Mouse (Mus musculus) right cerebral cortex, adult 2 months (tissue): ENCODE data around the gene Sphkap.
A peak's percentile ranks its signal among the peaks of the same experiment; 100 is the strongest.

Experiments
- DNase-seq, 2 experiments: peaks; one replicate each; pipeline ENCODE4 v3.0.0; 2021 to 2022; ENCODE audit warnings: low spot score in 2 of 2

Sphkap gene

DNA sequence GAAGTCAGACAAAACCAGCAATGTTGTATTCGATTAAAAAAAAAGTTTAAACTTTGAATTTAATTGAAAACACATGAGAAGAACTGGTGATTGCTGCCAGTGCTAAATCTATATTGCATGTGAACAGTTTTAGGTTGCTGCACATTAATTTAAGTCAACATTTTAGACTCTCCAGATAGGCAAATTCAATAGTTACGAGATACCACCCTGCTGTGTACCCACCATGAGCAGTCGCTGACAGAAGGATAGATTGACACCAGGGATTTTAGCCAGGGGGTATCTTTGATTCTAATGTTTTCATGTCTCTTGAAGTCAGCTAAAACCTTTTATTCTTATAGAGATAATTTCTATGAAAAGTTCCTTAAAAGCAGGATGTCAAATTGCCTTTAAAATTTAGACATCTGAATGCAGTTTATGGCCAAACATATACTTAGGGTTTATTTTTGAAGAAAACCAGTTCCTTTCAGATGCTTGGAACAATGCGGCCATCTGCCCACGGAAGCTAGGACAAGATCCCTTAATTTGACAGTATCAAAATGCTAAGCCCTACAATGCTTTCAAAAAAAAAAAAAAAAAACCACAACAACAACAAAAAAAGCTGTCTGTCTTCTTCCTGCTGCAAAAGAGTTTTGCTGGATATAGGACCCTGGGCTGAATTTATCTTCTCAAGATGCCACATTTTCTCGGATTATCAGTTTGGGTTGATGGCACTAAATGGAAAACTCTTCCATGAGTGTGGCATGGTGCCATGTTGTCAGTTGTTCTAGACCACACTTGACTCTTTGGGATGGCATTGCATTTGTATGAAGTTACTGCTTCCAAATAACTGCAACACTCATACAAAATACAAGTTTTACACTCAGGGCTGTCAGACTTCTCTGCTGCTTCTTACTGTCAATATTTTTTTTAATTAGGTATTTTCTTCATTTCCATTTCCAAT is 110.6 kb downstream of the Sphkap start:
- no peak for DNase-seq

DNA sequence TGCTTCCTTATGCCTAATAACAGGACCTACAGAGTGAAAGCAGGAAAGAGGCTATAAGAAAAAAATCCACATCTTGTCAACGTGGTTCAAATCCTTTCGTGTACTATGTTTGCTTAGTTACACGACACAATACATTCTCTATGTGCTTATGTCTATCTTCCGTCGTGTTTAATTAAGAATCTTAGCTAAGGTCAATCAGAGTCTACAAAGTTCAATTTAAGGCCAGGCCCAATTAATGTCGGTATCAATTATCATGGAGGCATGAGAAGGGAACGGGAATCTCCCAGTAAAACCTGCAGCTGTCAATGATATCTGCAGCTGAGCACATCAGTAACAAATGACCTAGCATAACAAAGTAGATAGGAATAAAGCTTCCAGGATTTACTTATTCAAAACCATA is 122.1 kb downstream of the Sphkap start:
- no peak for DNase-seq

DNA sequence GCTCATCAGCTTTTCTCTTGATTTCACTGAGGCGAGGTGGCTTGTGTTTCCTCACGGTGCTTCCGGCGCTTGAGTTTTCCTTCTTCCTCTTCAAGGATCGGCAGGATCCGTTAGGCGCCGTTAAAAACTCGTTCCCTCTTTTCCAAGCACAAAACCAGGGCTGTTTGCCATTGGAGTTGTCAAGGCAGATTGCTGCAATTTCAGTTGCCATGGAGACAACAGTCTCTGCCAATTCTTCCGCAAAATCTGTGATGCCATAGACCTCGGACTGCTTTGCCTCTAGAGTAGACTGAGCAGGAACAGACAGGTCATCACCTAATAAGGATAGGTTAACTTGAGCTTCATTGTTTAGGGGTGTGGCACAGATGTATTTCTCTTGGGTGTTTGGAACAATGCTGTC is 131.0 kb downstream of the Sphkap start:
- peak; percentile 77 to 79 for DNase-seq

DNA sequence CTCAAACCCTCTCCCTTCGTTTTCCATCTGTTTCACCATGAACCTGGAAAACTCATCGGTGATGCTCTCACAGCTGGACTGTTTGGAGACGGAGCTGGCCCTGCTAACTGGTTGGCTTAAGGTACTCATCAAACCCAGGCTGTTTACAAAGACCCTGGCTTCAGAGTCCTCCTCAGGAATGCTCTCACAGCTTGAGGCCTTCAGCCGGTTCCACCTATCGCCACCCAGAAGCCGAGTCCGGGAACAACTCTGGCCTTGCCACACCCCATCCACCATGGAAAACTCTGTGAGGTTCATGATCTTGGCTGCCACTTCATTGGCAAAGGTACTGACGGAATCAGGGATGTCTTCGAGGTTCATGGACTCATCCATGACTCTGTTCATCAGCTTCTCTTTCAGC is 131.4 kb downstream of the Sphkap start:
- no peak for DNase-seq

DNA sequence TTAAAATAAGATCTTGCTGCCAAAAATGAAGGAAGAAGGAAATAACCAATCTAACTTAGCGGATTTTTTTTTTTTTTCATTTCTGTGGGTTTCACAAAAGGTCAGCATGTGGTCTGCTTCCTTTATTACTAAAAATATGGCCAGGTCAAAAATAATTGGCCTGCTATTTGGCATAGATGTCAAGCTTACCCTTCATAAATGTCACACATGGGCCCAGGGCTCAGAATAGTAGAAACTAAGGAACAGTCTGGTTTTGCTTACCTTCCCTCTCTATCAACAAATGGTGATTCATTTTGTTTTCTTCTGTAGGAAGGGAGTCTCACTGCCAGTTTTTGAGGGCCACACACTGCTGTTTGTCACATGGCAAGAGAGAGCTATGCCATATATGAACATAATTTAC is 156.3 kb downstream of the Sphkap start:
- DNase-seq = no peak

DNA sequence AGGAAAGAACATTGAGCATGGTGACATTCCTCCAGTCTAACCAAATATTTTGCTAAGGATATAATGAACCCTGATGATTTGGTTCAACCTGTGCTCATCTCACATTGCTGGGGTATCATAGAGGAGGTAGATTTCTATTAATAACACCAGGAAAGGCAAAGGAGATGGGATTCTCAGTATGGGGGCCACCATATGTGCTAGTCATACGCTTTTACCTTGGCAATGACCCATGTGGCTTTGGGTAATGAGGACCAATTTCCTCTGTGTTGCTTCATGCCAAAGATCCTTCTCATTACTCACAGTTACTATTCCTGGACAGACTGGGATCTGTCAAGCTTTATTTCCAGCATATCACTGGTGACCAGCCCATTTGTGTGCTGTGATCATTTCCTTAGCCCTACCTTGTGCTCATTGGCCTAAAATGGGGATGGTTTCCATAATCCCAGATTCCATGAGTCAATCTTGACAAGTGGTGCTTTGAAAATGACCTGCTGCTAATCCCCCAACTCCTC is 159.7 kb downstream of the Sphkap start:
- DNase-seq = no peak

DNA sequence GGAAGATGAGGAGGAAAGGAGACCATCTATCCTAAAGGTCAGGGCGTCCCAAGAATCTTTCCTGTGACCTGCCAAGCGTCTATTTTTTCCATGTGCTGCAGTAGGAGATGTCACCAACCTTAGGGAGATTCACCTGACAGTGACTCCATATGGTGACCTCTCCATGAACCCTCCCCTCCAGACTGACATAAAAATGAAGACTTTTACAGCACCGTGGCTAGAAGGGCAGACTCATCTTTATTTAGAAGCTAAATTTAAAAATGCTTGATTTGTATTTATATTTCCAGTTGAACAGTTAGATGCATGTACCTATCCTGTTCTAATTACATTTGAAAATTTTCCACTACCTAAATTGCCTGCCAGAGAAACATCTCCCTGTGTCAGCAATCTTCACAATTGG is 180.1 kb downstream of the Sphkap start:
- no peak for DNase-seq

DNA sequence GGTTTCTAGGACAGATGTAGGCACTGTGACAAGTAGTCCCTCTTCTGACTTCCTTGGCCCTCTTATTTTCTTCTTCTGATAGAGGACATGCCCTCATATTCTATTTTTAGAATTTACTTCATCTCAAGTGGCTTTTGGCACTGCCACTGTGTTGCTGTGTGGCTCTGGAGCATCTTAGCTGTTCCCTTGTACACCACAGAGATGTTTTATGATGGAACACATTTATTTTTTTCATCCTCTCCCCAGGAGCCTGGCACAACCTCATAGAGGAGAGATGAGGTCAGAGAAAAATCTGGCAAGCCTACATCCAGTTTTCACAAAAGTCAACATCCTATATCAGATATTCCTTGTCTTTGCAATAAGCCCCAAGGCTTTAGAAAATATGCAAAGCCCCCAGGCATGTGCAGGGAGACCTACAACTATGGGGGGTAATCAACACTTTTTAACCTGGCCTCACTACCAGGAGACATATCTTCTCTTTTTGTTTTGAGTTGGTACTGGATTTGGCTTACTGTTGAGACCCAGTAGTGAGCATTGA is 183.5 kb downstream of the Sphkap start:
- no peak for DNase-seq

DNA sequence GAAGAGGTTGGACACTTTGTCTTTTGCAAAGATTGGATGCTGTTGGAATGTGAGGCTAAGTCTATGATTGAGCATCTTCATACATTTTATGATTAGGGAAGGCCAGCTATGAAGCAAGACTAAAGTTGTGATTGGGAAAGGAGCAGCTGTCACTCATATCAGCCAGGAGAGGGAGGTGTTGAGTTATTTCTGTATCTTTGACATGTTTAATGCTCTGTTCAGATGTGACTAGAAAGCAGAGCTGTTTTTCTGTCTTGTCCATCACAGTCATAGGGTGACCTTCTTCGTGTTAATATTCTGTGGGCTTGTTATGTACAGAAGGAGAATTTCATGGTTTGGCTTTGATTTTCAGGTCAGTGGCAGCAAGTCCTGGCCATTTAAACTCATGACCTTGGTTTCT is 184.9 kb downstream of the Sphkap start:
- DNase-seq = no peak

DNA sequence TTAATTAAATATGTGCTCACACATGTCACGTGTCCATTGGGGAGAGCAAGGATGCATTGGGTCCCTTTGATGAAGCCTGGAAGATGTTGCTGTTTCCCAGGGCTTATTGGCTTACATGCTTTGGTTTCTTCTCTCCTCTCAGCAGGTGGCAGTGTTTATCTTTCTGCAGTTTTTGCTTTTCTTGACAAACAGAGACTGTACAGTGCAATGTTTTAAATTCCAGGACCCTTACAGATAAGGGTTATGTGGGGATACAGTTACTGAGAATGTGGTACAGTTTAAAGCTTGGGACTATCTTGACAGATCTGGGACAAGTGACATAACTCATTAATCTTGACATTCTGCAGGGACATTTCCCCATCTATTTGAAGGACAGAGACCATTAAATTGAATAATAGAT is 189.7 kb downstream of the Sphkap start:
- DNase-seq = peak; percentile 17 to 43

DNA sequence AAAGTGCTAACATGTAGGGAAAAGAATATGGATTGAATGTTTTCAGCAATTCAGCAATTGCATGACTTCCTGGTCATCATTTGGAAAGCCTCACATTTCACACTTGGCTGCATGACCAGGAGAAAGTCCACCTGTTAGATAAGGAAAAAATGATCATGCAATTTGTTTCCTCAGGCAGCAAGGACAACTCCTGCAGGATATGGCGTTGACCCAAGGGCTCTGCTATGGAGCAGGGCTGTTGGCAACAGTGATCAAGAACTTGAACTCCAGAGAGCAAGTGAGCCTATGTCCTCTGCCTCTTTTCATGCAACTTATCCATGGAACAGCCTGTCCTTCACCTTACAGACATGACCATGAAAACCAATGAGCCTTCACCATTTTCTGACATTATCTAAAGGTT is 198.0 kb downstream of the Sphkap start:
- no peak for DNase-seq
